Mouse (Mus musculus) hindbrain, embryonic 15.5 days (tissue): Measurements from ENCODE around the gene Klhl35. TPM values are rescaled to one million over a fixed set of nuclear protein-coding genes. Genes with fewer than 3 reads are reported as not detected.
"Not testable (repeated sequence)": the region's sequence is repeated elsewhere in the genome, so short reads cannot be mapped to it uniquely, and the experiment has no call there.

Source experiments
- ATAC-seq: fragments of 200-750 bp; cut with Nextera tagmentation; 2 replicates; pipeline ENCODE4 v1.8.0; 2017; ENCODE audit warnings: low read depth, moderate number of reproducible peaks, moderate TSS enrichment; ENCODE audit not compliant: low FRiP score
- H3K27ac ChIP-seq: fragments of 300-500 bp; sonication (generic); replicated peaks from 2 replicates; pipeline ENCODE4 v1.5.1; 2015; ENCODE audit warnings: mild to moderate bottlenecking, inconsistent platforms
- H3K27me3 ChIP-seq: fragments of 300-500 bp; sonication (generic); 2 replicates; pipeline ENCODE4 v1.6.1; 2015; ENCODE audit warnings: control low read depth, inconsistent platforms
- H3K36me3 ChIP-seq: fragments of 300-500 bp; sonication (generic); 2 replicates; pipeline ENCODE4 v1.6.1; 2015; ENCODE audit warnings: control low read depth, inconsistent platforms
- H3K4me1 ChIP-seq: fragments of 300-500 bp; sonication (generic); replicated peaks from 2 replicates; pipeline ENCODE4 v1.6.1; 2015; ENCODE audit warnings: control low read depth, inconsistent platforms
- H3K4me2 ChIP-seq: fragments of 300-500 bp; sonication (generic); 2 replicates; pipeline ENCODE4 v1.6.1; 2015; ENCODE audit warnings: moderate library complexity, mild to moderate bottlenecking, inconsistent platforms
- H3K4me3 ChIP-seq: fragments of 300-500 bp; sonication (generic); 2 replicates; pipeline ENCODE4 v1.5.1; 2015; ENCODE audit warnings: mild to moderate bottlenecking, inconsistent platforms
- H3K9ac ChIP-seq: fragments of 300-500 bp; sonication (generic); 2 replicates; pipeline ENCODE4 v1.6.1; 2015; ENCODE audit warnings: inconsistent platforms
- H3K9me3 ChIP-seq: fragments of 300-500 bp; sonication (generic); 2 replicates; pipeline ENCODE4 v1.6.1; 2016; ENCODE audit warnings: control low read depth, inconsistent platforms
- WGBS: fragments of 180-500 bp; shearing (Covaris S2); methylation state at CpG from one replicate; pipeline ENCODE4 v1.1.7; 2015; 5-methylcytosine and 5-hydroxymethylcytosine counted together
- polyA plus RNA-seq: library from polyadenylated mRNA; unstranded; fragments of >200 nt; fragmentation: Nextera tagmentation; extraction: Ambion mirVana; gene quantifications from 2 replicates; pipeline ENCODE4 v1.2.1, GENCODE M21; 2015

The Klhl35 gene
- polyA plus RNA-seq, 1 experiment from 2014 or later: 5.0 TPM

DNA sequence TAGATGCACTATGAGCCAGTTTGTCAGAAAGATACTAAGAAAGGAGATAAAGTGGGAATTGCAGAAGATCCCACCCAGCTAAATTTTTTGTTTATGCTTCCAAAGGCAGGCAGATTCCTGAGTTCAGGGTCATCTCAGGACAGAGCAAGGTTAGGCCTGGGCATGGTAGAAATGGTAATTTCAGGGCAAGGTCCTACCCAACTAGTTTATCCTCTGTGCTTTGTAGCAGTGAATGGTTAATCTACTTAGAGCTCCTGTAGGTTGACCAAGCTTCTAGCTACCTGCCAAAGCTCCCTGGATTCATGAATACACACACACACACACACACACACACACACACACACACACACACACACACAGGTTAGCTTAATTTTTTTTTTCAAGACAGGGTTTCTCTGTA lies 38.8 kb downstream of the Klhl35 start:
- 0 out of 2 replicates have a peak, but pooled peaks cover 3% of the 10 kb centered on the region for H3K4me1 ChIP-seq
- H3K27ac ChIP-seq: no peak overlapping the region
- ATAC-seq: no peak

GRCm38 (mm10) chr7:99508187-99508586 lies 42.4 kb downstream of the Klhl35 start:
- H3K27ac ChIP-seq, H3K9ac ChIP-seq, H3K4me2 ChIP-seq, H3K36me3 ChIP-seq, H3K27me3 ChIP-seq, ATAC-seq, H3K9me3 ChIP-seq, H3K4me3 ChIP-seq: not testable (repeated sequence)
- peaks cover 11% of the 10 kb centered on the region for H3K4me1 ChIP-seq
- WGBS: 39% methylated on average over 2 of the region's 2 CpGs

More for the DNA sequence above, 38.8 kb downstream of the Klhl35 start:
- H3K36me3 ChIP-seq: no peaks in the 10 kb centered on the region
- H3K9ac ChIP-seq: no peak overlapping the region
- H3K9me3 ChIP-seq: no peaks in the 10 kb centered on the region
- H3K27me3 ChIP-seq: no peaks in the 10 kb centered on the region
- no peak overlapping the region for H3K4me3 ChIP-seq
- no peak overlapping the region for H3K4me2 ChIP-seq

DNA sequence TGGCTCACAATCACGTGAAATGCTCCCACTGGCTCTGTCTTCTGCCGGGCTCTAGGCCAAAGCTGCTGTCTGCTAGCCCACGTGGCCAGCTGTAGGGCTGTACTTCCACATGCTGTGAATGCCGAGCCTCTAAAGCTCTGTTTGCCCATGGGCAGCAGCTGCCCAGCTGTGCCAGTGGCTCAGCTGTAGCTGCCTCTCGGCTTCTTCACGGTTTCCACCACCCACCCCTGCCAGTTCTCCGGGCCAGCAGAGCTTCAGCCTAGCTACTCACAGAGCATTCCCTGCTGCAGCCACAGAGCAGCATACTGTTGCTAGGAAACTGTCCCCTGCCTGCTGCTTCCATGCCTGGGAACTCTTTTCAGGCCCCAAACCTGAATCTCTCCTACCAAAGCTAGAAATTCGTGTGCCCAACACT lies 44.3 kb downstream of the Klhl35 start:
- Histone ChIP-seq H3K36me3 (no peaks in the 10 kb centered on the region), H3K4me2 (peak overlapping the region; percentile 50), H3K4me3 (no peak overlapping the region), H3K27ac (peak overlapping the region; percentile 74), H3K9me3 (no peaks in the 10 kb centered on the region), H3K27me3 (no peaks in the 10 kb centered on the region), H3K4me1 (peaks cover 11% of the 10 kb centered on the region), H3K9ac (peak overlapping the region; percentile 27; the same call in 1 of the 2 replicates)
- ATAC-seq: peak; percentile 93
- 2% methylated on average over 8 of the region's 8 CpGs for WGBS

DNA sequence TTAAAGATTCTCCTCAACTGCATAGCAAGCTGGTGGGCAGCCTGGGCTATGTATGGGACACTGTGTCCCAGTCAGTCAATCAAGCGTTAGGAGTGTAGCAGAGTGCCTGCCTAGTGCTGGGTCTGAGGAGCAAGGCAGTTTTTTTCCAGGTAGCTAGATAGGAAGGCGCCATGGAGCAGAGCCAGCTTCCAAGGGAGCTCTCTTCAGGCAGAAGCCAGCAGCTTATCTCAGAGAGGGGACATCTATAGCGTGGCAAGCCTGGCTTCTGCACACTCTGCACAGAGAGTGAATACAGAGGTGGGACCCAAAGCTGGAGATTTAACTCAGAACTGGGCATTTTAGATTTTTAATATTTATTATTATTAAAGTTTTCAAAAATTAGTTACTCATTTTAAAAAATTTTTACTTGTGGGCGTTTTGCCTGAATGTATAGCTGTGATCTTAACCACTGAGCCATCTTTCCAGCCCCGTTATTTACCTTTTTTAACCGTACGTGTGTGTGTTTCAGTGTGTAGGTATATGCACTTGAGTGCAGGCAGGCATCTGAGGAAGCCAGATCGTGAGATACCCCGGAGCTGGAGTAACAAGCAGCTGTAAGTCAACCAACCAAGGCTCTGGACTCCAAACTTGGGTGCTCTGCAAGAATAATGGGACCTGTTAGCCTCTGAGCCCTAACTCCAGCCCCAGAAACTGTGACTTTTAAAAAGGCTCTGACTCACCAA lies 50.4 kb downstream of the Klhl35 start:
- Histone ChIP-seq H3K27me3 (no peaks in the 10 kb centered on the region), H3K9me3 (no peaks in the 10 kb centered on the region), H3K27ac (no peak overlapping the region), H3K4me2 (no peak overlapping the region), H3K4me1 (no peaks in the 10 kb centered on the region), H3K36me3 (no peaks in the 10 kb centered on the region), H3K9ac (no peak overlapping the region), H3K4me3 (no peak overlapping the region)
- no peak for ATAC-seq
- 87% methylated on average over 9 of the region's 9 CpGs for WGBS

DNA sequence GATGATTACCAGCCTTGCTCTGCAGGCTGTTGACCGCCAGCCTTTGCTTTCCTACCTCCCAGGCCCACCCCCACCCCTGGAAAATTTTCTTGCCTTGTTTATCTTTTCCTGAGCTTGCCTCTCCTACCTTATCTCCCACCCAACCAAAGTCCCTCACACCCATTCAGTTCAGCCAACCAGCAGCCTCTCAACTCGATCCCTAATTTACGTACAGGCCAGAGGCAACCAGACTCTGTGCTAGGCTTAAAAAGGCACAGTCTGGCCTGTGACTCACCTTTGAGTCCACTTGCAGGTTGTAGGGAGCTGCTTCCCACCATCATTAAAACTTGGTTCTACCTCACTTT lies 51.0 kb downstream of the Klhl35 start:
- Histone ChIP-seq H3K9ac (no peak overlapping the region), H3K4me3 (no peak overlapping the region), H3K27ac (no peak overlapping the region), H3K4me1 (no peaks in the 10 kb centered on the region), H3K9me3 (no peaks in the 10 kb centered on the region), H3K4me2 (no peak overlapping the region), H3K36me3 (no peaks in the 10 kb centered on the region), H3K27me3 (no peaks in the 10 kb centered on the region)
- no peak for ATAC-seq
- 93% methylated on average over 3 of the region's 3 CpGs for WGBS

DNA sequence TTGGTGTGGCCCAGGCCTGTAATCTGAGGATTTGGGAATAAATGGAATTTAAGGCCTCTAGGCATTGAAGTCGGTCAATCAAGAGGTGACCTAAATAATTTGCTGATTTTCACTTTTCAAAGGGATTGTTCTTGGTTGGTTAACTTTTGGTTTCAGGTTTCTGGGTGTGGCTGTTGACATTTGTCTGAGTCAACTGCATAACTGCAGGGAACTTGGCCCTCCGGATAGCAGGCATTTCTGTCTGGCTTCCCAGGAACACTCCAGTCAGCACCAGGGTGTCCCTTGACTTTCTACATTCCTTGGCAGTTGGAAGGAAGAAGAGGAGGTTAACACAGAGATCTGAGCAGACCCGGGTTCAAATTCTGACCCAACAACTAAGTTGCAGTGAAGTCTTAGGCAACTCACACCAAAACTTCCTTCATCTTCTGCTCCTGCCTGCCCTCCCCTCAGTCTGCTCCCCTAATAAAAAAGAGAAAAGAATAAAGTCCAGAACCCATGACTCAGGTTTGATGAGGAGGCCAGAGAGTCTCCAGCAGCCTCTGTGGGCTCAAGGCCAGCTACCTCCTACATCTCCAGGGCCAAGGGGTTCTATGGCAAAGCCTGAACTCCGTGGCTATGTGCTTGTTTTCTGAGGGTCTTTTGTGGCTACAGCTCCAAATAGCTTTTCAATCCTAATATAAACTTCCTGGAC lies 53.3 kb downstream of the Klhl35 start:
- ATAC-seq: no peak
- H3K27me3 ChIP-seq: no peaks in the 10 kb centered on the region
- H3K4me1 ChIP-seq: no peaks in the 10 kb centered on the region
- H3K9me3 ChIP-seq: no peaks in the 10 kb centered on the region
- no peak overlapping the region for H3K27ac ChIP-seq
- H3K36me3 ChIP-seq: no peaks in the 10 kb centered on the region
- WGBS: 70% methylated on average over 4 of the region's 4 CpGs
- no peak overlapping the region for H3K4me2 ChIP-seq
- H3K4me3 ChIP-seq: no peak overlapping the region
- no peak overlapping the region for H3K9ac ChIP-seq

- H3K27me3 ChIP-seq: no peaks in the 10 kb centered on the region
- no peak overlapping the region for H3K27ac ChIP-seq
- 83% methylated on average over 8 of the region's 8 CpGs for WGBS
- H3K9me3 ChIP-seq: no peaks in the 10 kb centered on the region
- no peak overlapping the region for H3K4me2 ChIP-seq
- no peak overlapping the region for H3K9ac ChIP-seq
- no peaks in the 10 kb centered on the region for H3K4me1 ChIP-seq
- no peak for ATAC-seq
- H3K4me3 ChIP-seq: no peak overlapping the region
- no peaks in the 10 kb centered on the region for H3K36me3 ChIP-seq
These were observed 57.3 kb downstream of the Klhl35 start for GRCm38 (mm10) chr7:99523121-99523520.

Other genes starting within 250 kb of the Klhl35 start
- gene Mogat2, start 227.4 kb upstream of the Klhl35 start, polyA plus RNA-seq: 1.3 TPM in 2 replicates
- 139 and 155 TPM in 2 replicates for gene Map6, start 198.6 kb upstream of the Klhl35 start, polyA plus RNA-seq
- gene Serpinh1, start 112.8 kb upstream of the Klhl35 start, polyA plus RNA-seq: 286 and 303 TPM in 2 replicates
- gene Gdpd5, start 84.6 kb upstream of the Klhl35 start, polyA plus RNA-seq: 43.8 and 49.3 TPM in 2 replicates
- gene Rps3, start 17.7 kb downstream of the Klhl35 start, polyA plus RNA-seq: 401 and 427 TPM in 2 replicates
- gene Arrb1, start 69.5 kb downstream of the Klhl35 start, polyA plus RNA-seq: 17.5 and 19.1 TPM in 2 replicates
- gene Tpbgl, start 161.1 kb downstream of the Klhl35 start, polyA plus RNA-seq: 2.0 and 2.4 TPM in 2 replicates
- 6.7 and 7.1 TPM in 2 replicates for gene Slco2b1, start 245.3 kb downstream of the Klhl35 start, polyA plus RNA-seq